Mouse (Mus musculus) heart, embryonic 14.5 days (tissue): ENCODE data around the gene Mipep. TPM values are rescaled to one million over a fixed set of nuclear protein-coding genes. Genes with fewer than 3 reads are reported as not detected.

Experiments
- ATAC-seq: fragments of 200-750 bp; cut with Nextera tagmentation; 2 replicates; pipeline ENCODE4 v1.8.0; 2017; ENCODE audit warnings: low read depth, moderate TSS enrichment; ENCODE audit not compliant: insufficient number of reproducible peaks, insufficient read depth, low FRiP score
- H3K27ac ChIP-seq, 2 experiments: fragments of 200-500 bp in 1 of 2; fragments of 300-500 bp in 1 of 2; sonication (generic) in 1 of 2; replicated peaks in 1 of 2; 2 replicates each; pipeline ENCODE4 v1.5.1; 2012 to 2014; ENCODE audit warnings: low read depth in 2 of 2, low read length in 2 of 2, control low read depth in 1 of 2, mild to moderate bottlenecking in 1 of 2, mixed read lengths in 1 of 2; ENCODE audit not compliant: control insufficient read depth in 1 of 2, insufficient read depth in 1 of 2
- H3K27me3 ChIP-seq: fragments of 300-500 bp; sonication (generic); 2 replicates; pipeline ENCODE4 v1.6.1; 2014; ENCODE audit warnings: mild to moderate bottlenecking, low read length, control low read depth; ENCODE audit not compliant: control insufficient read depth, insufficient read depth
- H3K36me3 ChIP-seq: fragments of 300-500 bp; sonication (generic); 2 replicates; pipeline ENCODE4 v1.6.1; 2014; ENCODE audit warnings: mild to moderate bottlenecking, control low read depth, low read length, mixed read lengths; ENCODE audit not compliant: control insufficient read depth, insufficient read depth
- H3K4me1 ChIP-seq, 2 experiments: fragments of 200-500 bp in 1 of 2; fragments of 300-500 bp in 1 of 2; sonication (generic) in 1 of 2; 2 replicates each; pipeline ENCODE4 v1.6.1; 2012 to 2014; ENCODE audit warnings: low read length in 2 of 2, control low read depth in 1 of 2, mixed read lengths in 1 of 2; ENCODE audit not compliant: control insufficient read depth in 2 of 2, insufficient read depth in 2 of 2
- H3K4me2 ChIP-seq: fragments of 300-500 bp; sonication (generic); 2 replicates; pipeline ENCODE4 v1.6.1; 2014; ENCODE audit warnings: mild to moderate bottlenecking, low read length
- H3K4me3 ChIP-seq, 2 experiments: fragments of 200-500 bp in 1 of 2; fragments of 300-500 bp in 1 of 2; sonication (generic) in 1 of 2; 2 replicates each; pipeline ENCODE4 v1.5.1; 2012 to 2014; ENCODE audit warnings: low read length in 2 of 2, mild to moderate bottlenecking in 2 of 2, control low read depth in 1 of 2, low read depth in 1 of 2, moderate library complexity in 1 of 2; ENCODE audit not compliant: control insufficient read depth in 1 of 2, insufficient read depth in 1 of 2
- H3K9ac ChIP-seq: fragments of 300-500 bp; sonication (generic); 2 replicates; pipeline ENCODE4 v1.6.1; 2014; ENCODE audit warnings: mild to moderate bottlenecking, low read length
- H3K9me3 ChIP-seq: fragments of 300-500 bp; sonication (generic); 2 replicates; pipeline ENCODE4 v1.6.1; 2016; ENCODE audit warnings: low read length, control low read depth; ENCODE audit not compliant: control insufficient read depth
- WGBS: fragments of 180-500 bp; shearing (Covaris S2); extraction: QIAGEN DNeasy Blood & Tissue Kit; methylation state at CpG from one replicate; pipeline ENCODE4 v1.1.7; 2014; 5-methylcytosine and 5-hydroxymethylcytosine counted together
- polyA plus RNA-seq: library from polyadenylated mRNA; unstranded; fragments of >200 nt; fragmentation: Nextera tagmentation; extraction: Ambion mirVana; gene quantifications from 2 replicates; pipeline ENCODE4 v1.2.1, GENCODE M21; 2014

The Mipep gene
- polyA plus RNA-seq, 1 experiment from 2014 or later, result 37.3 TPM

DNA sequence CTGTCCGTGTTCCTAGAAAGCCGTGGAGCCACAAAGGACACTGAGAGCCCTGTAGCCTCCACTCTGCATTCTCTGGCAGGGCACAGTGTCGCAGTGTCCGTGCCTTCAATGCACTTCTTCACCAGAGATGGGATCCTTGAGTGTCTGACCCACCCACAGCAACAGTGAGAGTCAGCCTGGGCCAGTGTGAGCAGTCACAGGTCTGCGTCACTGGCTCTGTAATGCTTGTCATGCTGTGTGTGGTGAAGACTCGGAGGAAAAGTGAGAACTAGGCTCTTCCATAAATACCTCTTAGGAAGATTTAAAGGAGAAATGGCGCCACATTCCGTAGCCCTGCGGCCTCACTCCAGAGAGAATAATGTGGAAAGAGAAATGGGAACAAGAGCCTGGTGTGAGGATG is 84.0 kb downstream of the Mipep start:
- Histone ChIP-seq H3K27ac (no peak overlapping the region), H3K4me2 (no peak overlapping the region), H3K9me3 (no peaks in the 10 kb centered on the region), H3K36me3 (peaks cover 16% of the 10 kb centered on the region; the same call in 1 of the 2 replicates), H3K27me3 (no peaks in the 10 kb centered on the region), H3K4me1 (no peaks in the 10 kb centered on the region), H3K9ac (no peak overlapping the region), H3K4me3 (no peak overlapping the region)
- ATAC-seq, result no peak
- 77% methylated on average over 9 of the region's 9 CpGs for WGBS

- no peak for ATAC-seq
- H3K4me2 ChIP-seq, result no peak overlapping the region
- no peak overlapping the region for H3K4me3 ChIP-seq
- H3K27me3 ChIP-seq, result no peaks in the 10 kb centered on the region
- no peaks in the 10 kb centered on the region for H3K4me1 ChIP-seq
- H3K36me3 ChIP-seq, result peaks cover 20% of the 10 kb centered on the region
- no peak overlapping the region for H3K27ac ChIP-seq
- H3K9ac ChIP-seq, result no peak overlapping the region
- no peaks in the 10 kb centered on the region for H3K9me3 ChIP-seq
- WGBS, result 91% methylated on average over 8 of the region's 8 CpGs
Measured at GRCm38 (mm10) chr14:60871831-60872230, 87.5 kb downstream of the Mipep start.

GRCm38 (mm10) chr14:60882106-60882505 is 97.7 kb downstream of the Mipep start:
- Histone ChIP-seq H3K27ac (no peak overlapping the region), H3K36me3 (no peaks in the 10 kb centered on the region), H3K4me1 (no peaks in the 10 kb centered on the region), H3K9me3 (peaks cover 3% of the 10 kb centered on the region; the same call in 1 of the 2 replicates), H3K27me3 (no peaks in the 10 kb centered on the region), H3K9ac (no peak overlapping the region), H3K4me3 (no peak overlapping the region), H3K4me2 (no peak overlapping the region)
- no peak for ATAC-seq
- WGBS, result 87% methylated on average over 5 of the region's 5 CpGs

DNA sequence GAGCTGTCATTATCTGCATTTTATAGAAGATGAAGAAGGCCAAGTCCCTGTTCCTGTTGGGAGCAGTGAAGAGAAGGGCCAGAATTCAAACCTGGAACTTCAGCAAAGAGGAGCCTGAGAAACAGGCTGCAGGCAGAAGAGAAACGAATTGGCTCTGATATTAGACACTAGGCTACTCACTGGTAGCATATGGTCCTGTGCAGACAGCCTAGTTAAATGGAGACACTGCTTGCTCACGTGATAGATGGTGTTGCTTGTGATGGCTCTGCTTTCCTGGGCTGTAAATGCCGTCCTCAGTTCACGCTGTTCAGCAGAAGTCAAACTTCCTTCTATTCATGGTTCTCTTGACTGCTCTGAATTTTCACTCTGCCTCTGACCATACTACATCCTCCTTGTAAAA is 98.3 kb downstream of the Mipep start:
- 87% methylated on average over 4 of the region's 4 CpGs for WGBS
- no peak overlapping the region for H3K27ac ChIP-seq
- peaks cover 3% of the 10 kb centered on the region; the same call in 1 of the 2 replicates for H3K9me3 ChIP-seq
- H3K36me3 ChIP-seq, result no peaks in the 10 kb centered on the region
- no peak overlapping the region for H3K4me2 ChIP-seq
- no peak for ATAC-seq
- no peak overlapping the region for H3K4me3 ChIP-seq
- no peaks in the 10 kb centered on the region for H3K4me1 ChIP-seq
- H3K9ac ChIP-seq, result no peak overlapping the region
- H3K27me3 ChIP-seq, result no peaks in the 10 kb centered on the region

DNA sequence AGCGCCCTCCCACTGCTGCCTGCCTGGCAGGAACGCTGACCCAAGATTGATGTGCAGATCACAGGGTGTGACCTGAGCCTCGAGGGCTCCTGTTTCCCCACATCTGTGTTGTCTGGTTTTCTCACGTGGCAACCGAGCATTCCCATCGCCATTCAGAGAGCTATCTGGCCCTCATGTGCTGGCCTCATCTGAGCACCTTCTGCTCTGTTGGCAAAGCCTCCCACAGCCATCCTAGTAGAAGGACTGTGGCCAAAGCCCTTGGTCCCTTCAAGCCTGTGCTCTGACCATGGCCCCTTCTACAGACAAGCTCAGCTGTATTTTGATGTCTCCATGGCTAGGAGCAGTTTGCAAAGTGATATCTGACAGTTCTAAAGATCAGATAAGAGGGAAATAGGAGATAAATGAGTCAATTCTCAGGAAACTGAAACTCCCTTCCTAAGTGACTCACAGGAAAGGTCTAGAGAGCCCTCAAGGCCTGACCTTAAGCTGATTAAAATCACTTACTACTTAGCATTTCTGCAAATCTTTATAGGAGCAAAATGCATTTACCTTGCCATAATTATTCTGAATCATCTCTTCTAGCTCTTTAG is 101.1 kb downstream of the Mipep start:
- no peaks in the 10 kb centered on the region for H3K4me1 ChIP-seq
- H3K27me3 ChIP-seq, result no peaks in the 10 kb centered on the region
- ATAC-seq, result no peak
- H3K4me3 ChIP-seq, result no peak overlapping the region
- peaks cover 12% of the 10 kb centered on the region; the same call in 1 of the 2 replicates for H3K9me3 ChIP-seq
- H3K9ac ChIP-seq, result no peak overlapping the region
- 61% methylated on average over 6 of the region's 6 CpGs for WGBS
- H3K36me3 ChIP-seq, result no peaks in the 10 kb centered on the region
- no peak overlapping the region for H3K27ac ChIP-seq
- H3K4me2 ChIP-seq, result no peak overlapping the region

- Histone ChIP-seq H3K4me1 (no peaks in the 10 kb centered on the region), H3K4me3 (no peak overlapping the region), H3K27me3 (no peaks in the 10 kb centered on the region), H3K9ac (no peak overlapping the region), H3K27ac (no peak overlapping the region), H3K4me2 (no peak overlapping the region), H3K9me3 (no peaks in the 10 kb centered on the region), H3K36me3 (no peaks in the 10 kb centered on the region)
- no peak for ATAC-seq
- WGBS, result 89% methylated on average over 10 of the region's 10 CpGs
Measured at GRCm38 (mm10) chr14:60893882-60894281, 109.5 kb downstream of the Mipep start.

GRCm38 (mm10) chr14:60895172-60896000 is 111.0 kb downstream of the Mipep start:
- Histone ChIP-seq H3K4me2 (no peak overlapping the region), H3K4me1 (no peaks in the 10 kb centered on the region), H3K9ac (no peak overlapping the region), H3K27me3 (no peaks in the 10 kb centered on the region), H3K4me3 (no peak overlapping the region), H3K36me3 (no peaks in the 10 kb centered on the region), H3K27ac (no peak overlapping the region), H3K9me3 (no peaks in the 10 kb centered on the region)
- WGBS, result 78% methylated on average over 19 of the region's 19 CpGs
- no peak for ATAC-seq
